Mouse (Mus musculus) thymus, adult 18-20 months (tissue): Measurements from ENCODE around the gene Smok2a.
"Not testable (repeated sequence)": the region's sequence is repeated elsewhere in the genome, so short reads cannot be mapped to it uniquely, and the experiment has no call there.

Experiments
- DNase-seq, 2 experiments: peaks; one replicate each; pipeline ENCODE4 v3.0.0; 2022; ENCODE audit warnings: mixed read lengths in 2 of 2

Gene Smok2a

DNA sequence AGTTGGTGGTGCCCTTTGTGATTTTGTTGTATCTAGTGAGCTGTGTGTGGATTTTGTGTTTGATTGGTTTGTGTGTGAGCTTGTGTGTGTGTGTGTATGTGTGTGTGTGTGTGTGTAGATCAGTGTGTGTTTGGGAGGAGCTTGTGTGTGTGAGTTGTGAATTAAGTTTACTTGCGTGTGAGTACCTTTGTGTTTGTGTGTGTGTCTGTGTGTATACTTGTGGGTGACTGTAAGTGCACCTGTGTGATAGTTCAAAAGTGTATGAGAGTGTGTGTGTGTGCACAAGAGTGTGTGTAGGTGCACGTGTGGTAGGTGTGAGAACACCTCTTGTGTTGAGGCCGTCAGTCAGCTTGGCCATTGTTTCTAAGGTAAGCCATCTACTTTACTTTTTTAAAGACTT is at the start of gene Smok2a:
Gene Smok2a, plus strand, starts transcription at position 301 of the 400 bp plus-strand sequence.
- no peak for DNase-seq

DNA sequence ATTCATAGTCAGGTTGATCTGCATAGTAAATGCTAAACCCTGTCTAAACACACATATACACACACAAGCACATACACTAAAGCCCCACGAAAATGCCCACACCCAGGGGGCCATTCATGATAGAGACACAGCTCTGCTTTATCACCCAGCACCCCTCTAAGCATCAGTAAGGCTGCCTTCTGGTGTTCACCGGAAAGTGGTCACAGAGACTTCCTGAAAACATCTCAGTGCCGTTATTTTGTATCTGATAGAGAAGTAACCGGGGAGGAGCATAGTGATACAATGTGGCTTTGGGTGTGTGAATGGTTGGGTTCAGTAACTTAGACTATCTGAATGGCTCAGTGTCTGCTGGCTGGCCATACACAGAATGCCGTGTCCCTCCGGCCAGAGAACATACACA is 47.4 kb upstream of the Smok2a start:
- not testable (repeated sequence) for DNase-seq

DNA sequence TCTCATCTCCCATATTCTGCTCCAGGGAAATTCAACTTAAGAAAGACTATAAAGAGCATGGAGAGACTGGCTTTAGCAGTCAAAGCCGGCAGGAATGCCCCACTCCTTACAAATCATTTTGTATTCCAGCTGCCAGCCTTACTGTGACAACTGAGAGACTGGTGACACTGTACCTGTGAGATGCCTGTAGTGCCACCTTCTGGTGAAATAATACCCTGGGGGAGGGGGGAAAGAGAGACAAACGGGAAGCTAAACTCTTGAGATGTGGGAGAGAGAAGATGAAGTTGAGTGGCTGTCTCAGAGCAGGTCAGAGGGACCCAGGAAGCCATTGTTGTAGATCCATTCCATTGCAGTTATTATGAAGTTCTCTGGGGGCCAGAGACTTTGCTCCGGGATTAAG is 47.0 kb upstream of the Smok2a start:
- not testable (repeated sequence) for DNase-seq

DNA sequence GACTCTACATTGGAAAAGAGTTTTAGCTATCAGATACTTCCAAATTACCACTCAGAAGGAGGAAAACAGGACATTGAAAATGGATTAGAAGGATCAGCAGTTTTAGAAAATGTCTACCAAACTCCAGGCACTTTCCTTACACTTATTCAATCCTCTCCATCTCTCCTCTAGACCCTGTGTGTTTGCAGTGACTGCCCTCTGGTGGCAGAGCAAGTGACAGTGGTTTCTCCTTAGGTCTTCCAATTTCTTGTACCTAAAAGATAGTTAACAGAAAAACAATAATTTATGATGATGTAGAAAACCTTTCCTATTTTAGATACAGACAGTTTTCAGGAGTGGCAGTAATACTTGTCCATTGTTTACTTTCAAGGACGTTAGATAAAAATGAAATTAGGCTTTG is 45.4 kb upstream of the Smok2a start:
- not testable (repeated sequence) for DNase-seq

DNA sequence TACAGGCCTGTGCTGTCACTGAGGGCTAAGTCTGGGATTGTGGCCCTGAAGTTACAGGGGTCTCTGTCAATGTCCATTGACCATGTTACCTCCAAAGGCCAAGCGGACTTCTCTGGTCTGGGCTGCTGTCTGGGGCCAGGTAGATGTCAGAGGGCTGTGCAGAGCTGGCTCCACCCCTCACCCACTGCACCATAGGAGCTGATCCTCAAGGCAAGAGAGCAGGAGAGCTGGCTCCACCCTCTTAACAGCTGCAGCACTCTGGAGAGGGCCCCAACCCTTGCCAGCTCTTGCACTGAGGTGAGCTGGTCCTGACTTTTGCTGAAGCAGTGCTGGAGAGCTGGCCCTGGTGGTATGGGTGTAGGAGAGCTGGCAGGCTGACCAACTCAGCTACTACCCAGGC is 43.2 kb upstream of the Smok2a start:
- not testable (repeated sequence) for DNase-seq

DNA sequence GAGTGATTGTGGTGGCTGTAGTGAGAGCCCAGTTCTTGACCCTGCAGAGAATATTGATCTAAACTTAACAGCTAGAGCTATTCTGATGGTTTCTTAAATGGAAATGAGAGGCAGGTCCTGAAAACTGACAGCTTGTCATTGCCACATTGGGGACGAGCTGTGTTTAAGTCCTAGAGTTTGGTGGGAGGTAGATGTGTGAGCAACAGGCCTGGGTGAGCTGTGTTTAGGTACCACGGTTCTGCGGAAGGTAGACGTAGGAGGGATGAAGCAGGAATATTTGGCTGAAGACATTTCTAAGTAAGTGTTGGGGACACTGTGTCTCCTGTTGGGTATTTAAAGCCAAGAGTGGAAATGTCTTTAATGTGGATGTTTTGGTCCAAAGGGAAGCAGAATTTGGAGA is 42.0 kb upstream of the Smok2a start:
- DNase-seq = not testable (repeated sequence)

DNA sequence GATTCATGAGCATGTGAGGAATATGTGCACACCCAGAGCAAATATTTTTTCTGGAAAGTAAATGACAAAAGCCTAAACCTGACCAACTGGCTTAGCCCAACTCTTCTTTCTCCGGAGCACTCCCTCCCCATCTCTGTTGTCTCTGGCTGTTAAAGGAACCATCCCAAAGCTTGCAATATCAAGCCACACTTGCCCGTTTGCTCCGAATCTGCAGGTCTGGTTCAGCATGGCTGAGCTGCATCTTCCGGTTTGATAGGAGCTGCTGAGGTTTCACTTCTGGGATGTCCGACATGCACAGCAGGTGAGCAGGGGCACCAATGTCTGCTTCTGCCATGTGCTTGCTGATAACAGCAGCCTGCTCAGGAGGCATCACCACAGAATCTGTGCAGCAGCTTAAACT is 40.5 kb upstream of the Smok2a start:
- not testable (repeated sequence) for DNase-seq

DNA sequence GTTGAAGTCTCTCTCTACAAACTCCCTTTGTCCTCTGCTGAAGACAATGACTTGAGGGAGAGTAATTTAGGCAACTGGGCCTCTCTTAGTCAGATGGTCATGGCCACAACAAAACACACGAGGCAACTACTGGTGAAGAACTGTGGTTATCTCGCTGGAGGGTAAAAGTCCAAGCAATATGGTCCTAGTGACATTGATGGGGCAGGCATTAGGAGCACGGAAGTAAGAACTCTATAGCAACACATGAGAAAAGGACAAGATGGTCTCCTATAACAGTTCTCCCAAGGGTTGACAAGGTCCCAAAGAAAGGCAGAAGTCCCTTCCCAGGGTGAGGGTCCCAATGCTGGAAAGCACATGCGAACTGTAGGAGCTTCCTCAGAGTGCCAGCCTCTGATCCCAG is 38.3 kb upstream of the Smok2a start:
- DNase-seq = not testable (repeated sequence)

DNA sequence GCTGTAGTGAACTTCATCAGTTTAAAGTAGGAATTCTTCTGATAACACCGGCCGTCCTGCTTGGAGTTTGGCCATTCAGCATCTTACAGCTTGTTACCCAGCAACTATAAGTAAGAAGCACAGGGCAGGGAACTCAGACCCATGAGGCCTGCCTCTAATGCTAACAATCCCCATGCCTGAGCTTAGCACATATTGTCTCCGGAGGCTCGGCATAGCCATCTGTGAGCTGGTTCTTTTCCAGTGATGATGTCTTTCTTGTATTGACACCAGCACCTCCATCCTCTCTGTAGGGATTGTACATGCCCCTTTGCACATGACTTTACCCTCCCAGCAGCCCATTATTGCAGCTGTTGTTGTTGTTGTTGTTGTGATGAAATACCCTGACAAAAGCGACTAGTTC is 36.5 kb upstream of the Smok2a start:
- DNase-seq = not testable (repeated sequence)

DNA sequence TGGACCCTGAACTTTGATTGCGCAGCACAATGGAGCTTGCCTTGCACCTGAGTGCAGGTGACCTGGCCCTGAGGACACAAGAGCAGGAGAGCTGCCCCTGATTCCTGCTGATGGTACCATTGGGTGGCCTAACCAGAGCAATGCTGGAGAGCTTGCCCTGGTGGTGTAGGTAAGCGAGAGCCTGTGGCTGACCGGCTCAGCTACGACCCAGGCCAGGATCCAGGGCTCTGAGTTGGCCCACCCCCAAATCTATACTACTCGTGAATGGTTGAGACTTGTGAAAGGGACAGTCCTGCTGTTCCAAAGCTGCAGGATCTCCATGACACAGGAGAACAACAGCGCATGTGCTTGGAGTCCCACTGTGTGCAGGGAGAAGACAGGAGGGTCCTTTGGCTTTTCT is 34.4 kb upstream of the Smok2a start:
- not testable (repeated sequence) for DNase-seq

DNA sequence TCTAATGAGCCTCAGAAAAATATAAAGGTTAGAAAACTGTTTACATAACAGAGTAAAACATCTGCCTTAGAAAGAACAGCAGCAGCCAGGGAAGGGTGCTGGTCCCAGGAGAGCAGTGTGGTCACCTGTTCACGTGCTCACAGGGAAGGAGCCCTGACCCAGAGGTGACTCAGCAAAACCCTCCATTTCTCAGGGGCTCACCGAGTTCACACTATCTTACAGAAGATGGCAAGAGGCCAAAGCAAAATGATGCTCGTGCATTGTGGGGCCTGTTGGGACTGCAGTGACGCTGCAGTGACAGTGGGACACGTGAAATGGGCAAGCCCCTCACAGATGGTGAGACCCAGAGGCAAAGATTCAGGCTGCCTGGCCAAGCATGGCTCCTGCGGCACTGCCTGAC is 33.4 kb upstream of the Smok2a start:
- not testable (repeated sequence) for DNase-seq

DNA sequence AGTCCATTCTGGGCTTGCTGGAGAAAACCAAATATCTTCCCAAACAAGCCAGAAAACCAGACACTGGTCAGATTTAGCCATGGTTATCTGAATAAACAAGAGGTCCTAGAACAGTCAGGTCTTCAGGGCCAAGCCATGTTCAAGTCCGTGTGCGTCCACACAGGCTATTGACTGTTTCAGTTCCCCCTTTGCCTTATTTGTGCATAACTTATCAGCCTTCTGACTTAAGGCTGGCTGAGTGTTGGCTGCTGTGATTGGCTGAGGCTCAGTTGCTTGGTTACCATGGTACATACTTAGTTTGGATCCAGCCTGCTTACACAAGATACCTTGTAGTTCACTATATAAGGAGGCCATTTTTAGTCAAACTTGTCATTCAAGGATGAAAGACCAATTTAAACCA is 32.1 kb upstream of the Smok2a start:
- not testable (repeated sequence) for DNase-seq

DNA sequence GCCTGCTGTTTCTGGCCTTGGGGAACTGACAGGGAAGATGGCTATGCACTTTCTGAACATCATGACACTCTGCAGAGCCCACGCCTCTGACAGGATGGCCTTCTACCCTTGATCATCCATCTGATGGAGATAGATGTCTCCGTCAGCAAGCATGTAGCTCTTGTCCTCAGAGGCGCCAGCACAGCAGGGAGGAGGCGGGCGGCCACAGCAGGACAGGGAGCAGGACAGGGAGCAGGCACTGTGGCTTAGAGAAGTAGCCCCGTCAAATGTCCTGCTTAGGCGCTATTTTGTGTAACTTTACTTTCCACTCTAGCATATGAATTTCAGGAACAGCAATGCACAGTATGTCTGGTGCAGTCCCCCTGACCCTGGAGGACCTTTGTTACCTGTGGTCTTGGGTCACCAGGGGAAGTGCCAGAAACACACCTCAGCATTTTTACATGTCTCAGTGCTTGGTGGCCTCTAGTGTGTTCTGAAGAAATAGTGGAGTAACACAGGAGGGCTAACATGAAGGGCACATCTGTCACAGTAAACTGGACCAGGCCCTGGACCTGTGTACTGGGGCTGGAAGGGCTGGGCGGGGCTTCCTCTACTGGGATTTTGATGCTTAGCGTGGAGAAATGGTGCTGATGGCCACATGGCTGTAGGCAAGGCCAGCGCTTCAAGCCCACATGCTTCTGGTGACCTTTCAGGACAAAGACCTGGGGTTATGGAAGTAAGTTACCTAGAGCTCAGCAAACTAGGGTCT is 30.0 kb upstream of the Smok2a start:
- DNase-seq = not testable (repeated sequence)

DNA sequence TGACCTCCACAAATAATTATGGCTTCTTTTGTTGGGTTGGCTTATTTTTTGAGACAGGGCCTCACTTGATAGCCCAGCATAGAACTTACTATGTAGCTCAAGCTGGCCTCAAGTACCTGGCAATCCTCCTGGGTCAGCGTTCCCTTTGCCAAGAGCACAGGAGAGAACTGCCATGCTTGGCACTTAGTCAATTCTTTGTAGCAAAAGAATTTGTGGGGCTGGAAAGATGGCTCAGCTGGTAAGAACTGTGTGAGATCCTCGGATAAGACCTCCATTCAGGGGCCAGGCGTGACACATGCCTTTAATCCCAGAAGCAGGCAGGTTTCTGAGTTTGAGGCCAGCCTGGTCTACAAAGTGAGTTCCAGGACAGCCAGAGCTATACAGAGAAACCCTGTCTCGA is 24.5 kb upstream of the Smok2a start:
- DNase-seq = not testable (repeated sequence)

DNA sequence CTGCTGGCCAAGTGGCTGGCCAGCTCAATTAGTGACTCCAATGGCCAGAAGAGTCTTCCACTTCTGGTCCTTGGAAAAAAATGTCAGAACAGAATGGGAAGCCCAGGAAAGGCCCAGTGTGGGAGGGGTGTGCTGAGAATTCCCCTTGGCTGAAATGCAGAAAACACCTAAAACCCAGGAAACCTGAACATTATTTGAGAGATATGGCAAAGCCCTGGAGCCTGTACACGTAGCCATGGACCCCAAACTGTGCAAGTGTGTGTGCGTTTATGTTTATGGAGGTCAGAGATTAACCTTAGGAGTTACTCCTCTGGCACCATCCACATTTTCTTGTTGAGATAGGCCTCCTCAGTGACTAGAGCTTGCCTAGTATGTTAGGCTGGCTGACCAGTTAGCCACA is 22.2 kb upstream of the Smok2a start:
- DNase-seq = not testable (repeated sequence)

DNA sequence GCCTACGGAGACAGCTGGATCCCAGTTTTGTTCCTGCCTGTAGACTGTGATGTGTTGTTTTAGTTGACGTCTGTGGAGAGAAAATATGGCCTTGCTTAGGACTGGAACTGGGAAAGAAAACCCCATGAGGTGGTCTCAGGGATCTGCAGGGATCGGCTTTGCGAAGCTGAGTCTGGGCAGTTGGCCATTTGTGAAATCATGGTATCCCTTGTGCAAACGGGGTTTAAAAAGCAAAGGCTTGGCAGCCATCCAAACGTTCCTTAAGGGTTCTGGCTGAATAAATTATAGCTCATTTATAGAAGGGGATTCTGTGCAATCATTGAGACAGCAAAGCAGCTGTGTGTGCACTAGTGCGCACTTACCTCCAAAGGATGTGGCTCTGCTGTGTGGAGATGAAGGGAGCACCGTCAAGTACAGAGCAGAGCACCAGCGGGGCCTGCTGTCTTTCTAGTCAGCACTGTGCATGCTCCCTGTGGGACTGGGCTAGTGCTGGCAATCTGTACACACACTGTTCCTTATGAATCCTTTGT is 21.0 kb upstream of the Smok2a start:
- DNase-seq = not testable (repeated sequence)

DNA sequence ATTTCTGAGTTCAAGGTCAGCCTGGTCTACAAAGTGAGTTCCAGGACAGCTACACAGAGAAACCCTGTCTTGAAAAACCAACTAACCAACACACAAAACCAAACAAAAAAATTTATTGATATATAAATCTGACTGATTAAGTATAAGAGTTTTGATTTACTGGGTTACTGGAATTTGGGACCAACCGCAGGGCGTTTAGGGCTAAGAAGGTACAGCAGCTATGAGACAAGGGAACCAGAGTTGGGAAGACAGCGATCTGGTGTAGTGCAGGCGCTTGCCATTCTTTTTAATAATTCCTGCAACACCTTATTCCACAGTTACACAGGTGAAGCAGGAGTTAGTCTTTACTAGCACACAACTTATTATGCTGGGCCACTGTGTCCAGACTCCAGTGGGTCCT is 19.4 kb upstream of the Smok2a start:
- not testable (repeated sequence) for DNase-seq

DNA sequence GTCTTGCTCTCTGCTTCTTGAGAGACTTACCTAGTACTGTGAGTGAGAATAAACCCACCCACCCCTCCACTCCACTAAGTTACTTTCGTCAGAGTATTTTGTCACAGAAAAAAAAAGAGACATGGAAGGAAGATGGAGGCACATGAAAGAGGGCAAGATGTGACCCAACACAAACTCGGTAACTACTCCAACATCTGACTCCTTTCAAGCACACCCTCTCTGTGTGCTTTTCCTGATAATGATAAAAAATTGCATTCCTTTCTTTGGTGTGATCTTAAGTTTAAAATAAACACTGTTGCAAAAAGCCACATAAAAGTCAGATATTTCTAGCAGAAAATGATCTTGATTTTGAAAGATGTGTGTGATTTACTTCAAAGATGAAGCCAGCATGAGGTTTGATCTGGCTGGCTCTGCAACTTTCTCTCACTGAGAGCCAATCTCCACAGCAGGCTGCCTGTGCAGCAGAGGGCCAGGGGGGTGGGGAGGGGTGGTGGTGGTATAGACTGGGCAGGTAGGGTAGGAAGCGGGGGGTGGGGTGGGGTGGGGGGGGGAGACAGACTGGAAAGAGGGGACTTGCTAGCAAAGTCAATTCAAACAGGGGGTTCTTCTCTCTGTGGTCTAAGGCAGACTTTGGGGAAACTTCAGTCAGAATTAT is 18.4 kb upstream of the Smok2a start:
- not testable (repeated sequence) for DNase-seq

DNA sequence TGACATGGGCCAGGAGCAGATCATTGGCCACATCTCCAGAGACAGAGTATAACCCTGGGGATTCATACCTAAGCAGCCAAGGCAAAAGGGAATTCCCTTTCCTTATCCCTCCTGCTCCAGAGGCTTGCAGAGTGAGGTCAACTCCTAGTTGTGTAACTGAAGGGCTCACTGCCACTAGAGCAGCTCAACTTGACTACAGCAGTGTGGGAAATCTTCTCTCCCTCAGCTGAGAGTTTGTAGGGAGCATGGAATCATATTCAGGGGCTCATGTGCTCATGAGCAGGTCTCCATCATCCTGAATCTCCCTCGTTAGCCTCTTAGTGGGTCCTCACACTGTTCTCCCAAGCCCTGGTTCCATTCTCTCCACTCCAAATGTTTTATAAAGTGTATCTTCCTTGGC is 15.7 kb upstream of the Smok2a start:
- DNase-seq = not testable (repeated sequence)

DNA sequence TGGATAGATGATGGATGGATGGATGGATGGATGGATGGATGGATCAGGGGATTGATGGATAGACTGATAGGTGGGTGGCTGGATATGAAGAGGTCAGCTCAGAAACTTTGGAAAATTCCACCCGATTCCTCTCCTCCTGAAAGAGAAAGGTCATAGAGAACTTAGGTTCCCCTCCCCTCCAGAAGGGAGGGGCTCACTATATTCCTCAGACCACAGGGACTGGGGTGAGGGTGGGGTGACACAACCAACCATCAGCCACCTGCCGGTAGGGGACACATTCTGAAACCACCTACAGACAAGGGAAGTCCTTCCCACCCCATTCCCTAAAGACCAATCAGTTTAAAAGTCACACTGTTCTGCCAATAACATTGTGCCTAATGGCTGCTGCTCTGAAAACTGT is 14.5 kb upstream of the Smok2a start:
- no peak for DNase-seq

DNA sequence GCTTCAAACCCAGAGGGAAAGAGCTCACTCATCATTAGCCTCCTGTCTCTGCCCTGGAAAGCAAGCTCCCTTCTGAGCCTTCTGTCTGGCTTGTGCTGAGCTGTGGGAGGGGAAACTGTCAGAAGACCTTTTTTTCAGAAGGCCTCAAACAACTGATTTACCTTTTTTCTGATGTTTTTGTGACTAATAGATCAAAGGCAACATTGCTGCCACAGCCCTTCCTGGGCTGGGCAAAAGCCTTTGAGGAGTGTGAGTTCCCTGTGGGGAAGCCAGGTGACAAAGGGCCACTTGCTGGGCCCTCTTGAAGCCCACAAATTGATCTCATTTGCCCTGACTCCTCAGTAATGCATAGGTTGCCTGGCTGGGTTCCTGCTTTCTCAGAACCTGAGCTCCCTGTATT is 12.5 kb upstream of the Smok2a start:
- not testable (repeated sequence) for DNase-seq

DNA sequence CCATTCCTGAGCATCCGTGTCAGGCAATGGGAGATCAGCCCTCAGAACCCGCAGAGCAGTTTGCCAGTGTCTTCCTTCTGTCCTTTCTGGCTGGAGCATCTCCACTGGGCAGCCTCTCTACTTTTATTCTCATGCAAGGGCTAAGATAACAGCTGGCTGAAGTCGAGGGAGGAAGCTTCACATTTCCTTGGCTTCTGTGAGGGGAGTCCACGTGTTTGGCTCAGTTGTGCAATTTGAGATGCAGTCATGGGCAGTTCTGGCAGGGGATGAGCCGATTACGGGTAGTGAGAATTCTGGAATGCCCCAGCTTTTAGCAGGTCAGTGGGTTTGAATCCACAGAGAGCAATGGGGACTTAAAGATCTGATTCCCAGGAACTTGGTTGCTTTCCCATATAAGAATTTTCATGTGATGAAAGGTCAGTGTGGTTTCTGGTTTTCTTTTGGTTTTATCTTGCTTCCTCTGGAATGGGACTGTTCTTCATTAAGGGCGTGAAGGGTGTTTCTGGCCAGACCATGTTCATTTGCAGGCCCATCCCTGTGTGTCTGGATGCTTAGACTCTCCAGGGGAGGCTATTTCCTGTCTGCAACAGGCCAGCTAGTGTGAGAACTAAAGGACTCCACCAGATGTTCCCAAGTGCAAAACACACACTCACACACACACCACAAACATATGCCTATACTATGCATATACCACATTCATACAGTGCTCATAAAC is 8.7 kb upstream of the Smok2a start:
- DNase-seq = no peak

DNA sequence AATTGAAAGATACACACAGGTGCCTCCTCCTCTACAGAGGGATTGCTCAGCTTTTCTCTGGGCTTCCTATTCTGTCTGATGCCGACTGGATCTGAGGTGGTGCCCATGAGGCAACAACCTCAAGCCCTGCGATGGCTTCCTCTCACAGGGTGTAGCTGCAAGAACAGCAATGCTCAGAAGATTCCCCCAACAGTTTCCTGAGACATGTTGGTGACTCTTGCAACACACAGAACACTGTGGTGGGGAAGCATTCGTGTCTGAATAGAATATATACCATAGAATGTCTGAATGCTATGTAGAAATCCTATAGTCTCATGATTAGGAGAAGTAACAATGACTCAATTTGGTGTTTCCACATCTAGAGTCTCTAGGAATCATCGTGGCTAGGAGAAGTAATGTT is 6.8 kb upstream of the Smok2a start:
- no peak for DNase-seq

DNA sequence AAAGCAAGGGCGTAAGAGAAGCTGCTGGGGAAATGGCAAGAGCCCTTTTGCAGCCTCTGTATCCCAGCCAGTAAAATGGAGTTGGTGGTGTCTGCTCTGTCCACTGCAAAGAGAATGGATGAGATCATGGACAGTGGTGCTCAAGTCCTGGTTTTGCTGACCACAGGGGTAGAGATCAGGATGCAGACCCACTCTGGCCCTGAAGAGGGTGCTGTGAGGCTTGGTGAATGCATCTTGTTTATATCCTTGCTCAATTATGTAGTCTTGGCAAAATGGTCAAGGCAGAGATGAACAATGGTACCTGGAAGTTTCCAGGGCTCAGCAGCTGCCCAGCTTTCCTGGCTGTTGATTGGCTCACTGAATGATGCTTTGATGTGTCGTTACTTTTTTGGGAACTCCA is 5.4 kb upstream of the Smok2a start:
- DNase-seq = no peak
